Mouse (Mus musculus): ENCODE measurements around the gene Ucn.

DNA sequence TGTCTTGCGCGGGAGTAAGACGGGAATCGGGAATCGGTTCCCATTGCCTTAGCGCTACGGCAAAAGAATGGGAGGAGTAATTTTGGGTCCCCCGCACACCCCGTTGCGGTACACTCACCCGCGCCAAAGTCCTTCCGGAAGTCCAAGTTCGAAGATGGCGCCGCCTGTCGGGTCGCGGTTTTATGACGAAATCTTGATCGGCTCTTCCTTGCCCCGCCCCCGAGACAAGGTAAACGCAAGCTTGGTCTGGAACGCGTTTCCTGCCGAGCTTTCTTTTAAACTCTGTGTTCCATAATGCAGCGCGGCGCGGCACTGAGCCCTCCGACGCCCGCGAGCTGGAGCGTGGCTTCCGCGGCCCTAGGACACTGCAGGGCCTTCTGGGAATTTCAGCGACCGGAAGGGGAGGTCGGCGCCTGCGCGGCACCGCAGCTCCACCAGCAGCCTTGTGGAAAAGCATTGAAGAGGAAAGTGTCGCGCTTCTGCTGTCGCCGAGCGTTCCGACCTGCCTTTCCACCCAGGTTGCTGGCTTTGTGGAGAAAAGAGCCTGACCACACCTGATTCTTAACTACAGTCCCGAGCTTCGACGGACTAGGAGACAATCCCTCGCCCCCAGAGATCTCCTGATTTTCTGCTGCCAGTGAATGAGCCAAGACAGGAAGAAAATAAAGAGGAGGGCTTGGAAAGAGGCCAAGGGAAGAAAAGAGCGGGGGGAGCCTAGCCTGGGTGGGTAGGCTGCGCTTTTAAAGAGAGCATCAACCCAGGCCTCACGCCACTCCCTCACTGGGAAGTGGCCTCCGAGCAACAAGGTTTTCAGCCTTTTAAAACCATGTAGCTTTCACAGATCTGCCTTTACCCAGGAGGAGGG, 41.4 kb upstream of the Ucn start, which contains the start of the genes Gm29609 and Gtf3c2:
- TF ChIP-seq CTCF (IDR thresholded peaks at IDR 0.05; ENCODE audit: borderline replicate concordance, extremely low read depth, insufficient read depth, insufficient read length) (no peak), POLR2A (IDR thresholded peaks at IDR 0.05; ENCODE audit: borderline replicate concordance, extremely low read depth, insufficient read depth, insufficient read length, poor library complexity, severe bottlenecking) (peak; percentile 54; the same call in 1 of the 2 replicates)

Data from brain, embryonic 14.5 days (tissue).